ENCODE assay signal across 8 mouse cellular contexts in the genomic region with DNA sequence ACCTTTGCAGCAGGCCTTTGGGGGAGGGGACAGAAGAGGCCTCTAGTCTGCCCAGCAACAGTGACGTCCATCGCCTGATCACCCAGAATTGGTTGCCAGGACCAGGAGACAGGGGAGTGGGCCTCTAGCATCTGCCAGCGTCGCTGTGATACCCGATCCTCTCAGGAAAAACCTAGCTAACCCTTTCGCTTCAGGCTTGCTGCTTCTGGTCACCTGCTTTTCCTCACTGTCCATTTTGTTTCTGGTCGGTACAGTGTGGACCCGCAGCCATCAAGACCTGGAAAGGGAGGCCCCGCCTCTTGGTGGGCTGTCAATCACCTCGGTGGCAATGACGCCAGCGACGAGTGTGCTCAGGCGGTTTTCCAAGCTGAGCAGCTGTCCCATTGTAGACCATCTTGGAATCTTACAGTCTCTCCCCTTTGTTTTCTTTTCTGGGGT. TPM values are rescaled to one million over a fixed set of nuclear protein-coding genes. Genes with fewer than 3 reads are reported as not detected.
DNase-seq lines count a peak whose midpoint lies in the region; ATAC-seq and TF ChIP-seq lines count a peak whose summit lies in the region.

No protein-coding gene starts in this region.

- under 1% methylated on average over 14 of the region's 14 CpGs for WGBS in lung, embryonic 15.5 days

- peak overlapping the region; percentile 100 for H3K27ac ChIP-seq in ES-E14 (ENCODE audit: insufficient read depth, low read depth, low read length, poor library complexity, severe bottlenecking)
- H3K27ac ChIP-seq in lung, embryonic 15.5 days, result peak overlapping the region; percentile 96

- H3K4me3 ChIP-seq in ES-E14 (ENCODE audit: insufficient read depth in 1 of 2, low read depth in 1 of 2, low read length in 2 of 2, poor library complexity in 1 of 2, severe bottlenecking in 1 of 2), result peak overlapping the region; percentile 52 to 58
- peak overlapping the region; percentile 60 for H3K4me3 ChIP-seq in lung, embryonic 15.5 days

- peak overlapping the region; percentile 59 for H3K4me2 ChIP-seq in lung, embryonic 15.5 days

- in situ Hi-C loops in ES-E14 (cut with MboI; ENCODE audit: low sequenced_read_pairs in 2 of 2, unreplicated experiment in 2 of 2), result no loop called here

- peak; percentile 99 for DNase-seq in ES-E14 (ENCODE audit: low read depth, low spot score)
- peak; percentile 95 for DNase-seq in cerebellum, adult 11-12 months
- peak; percentile 98 for DNase-seq in forelimb bud, embryonic 11.5 days (ENCODE audit: low read depth, low spot score)
- DNase-seq in layer of hippocampus, adult 9-10 months (ENCODE audit: low spot score), result peak; percentile 96
- peak; percentile 87 for DNase-seq in ovary, postnatal 14 days (ENCODE audit: low spot score)
- DNase-seq in thymus, postnatal 25 days, result peak; percentile 78

- ATAC-seq in hematopoietic stem cell, adult 5-6 weeks (replicated peaks in 1 of 2; ENCODE audit: insufficient read depth in 1 of 2, low FRiP score in 2 of 2, low TSS enrichment in 1 of 2, low read depth in 1 of 2, poor library complexity in 2 of 2, severe bottlenecking in 2 of 2), result peak; percentile 96 to 99
- ATAC-seq in lung, embryonic 15.5 days (ENCODE audit: borderline replicate concordance, extremely low read depth, low FRiP score, low TSS enrichment), result peak; percentile 99

- no peaks in the 10 kb centered on the region for H3K9me3 ChIP-seq in ES-E14 (ENCODE audit: control insufficient read depth, insufficient read depth, low read depth, low read length)
- H3K9me3 ChIP-seq in lung, embryonic 15.5 days, result no peaks in the 10 kb centered on the region

- H3K27me3 ChIP-seq in lung, embryonic 15.5 days, result no peaks in the 10 kb centered on the region

- H3K9ac ChIP-seq in ES-E14 (ENCODE audit: insufficient read depth, low read depth, low read length, poor library complexity, severe bottlenecking), result peak overlapping the region; percentile 77
- peak overlapping the region; percentile 33 for H3K9ac ChIP-seq in lung, embryonic 15.5 days

- H3K4me1 ChIP-seq in ES-E14 (ENCODE audit: control insufficient read depth in 2 of 2, insufficient read depth in 2 of 2, low read length in 2 of 2, poor library complexity in 1 of 2), result peaks cover 6 to 8% of the 10 kb centered on the region in 2 experiments; a peak in 3 of 4 replicates
- peaks cover 9% of the 10 kb centered on the region; the same call in 1 of the 2 replicates for H3K4me1 ChIP-seq in lung, embryonic 15.5 days

- H3K36me3 ChIP-seq in ES-E14 (ENCODE audit: control insufficient read depth, insufficient read depth, low read length, poor library complexity, severe bottlenecking), result no peaks in the 10 kb centered on the region
- no peaks in the 10 kb centered on the region for H3K36me3 ChIP-seq in lung, embryonic 15.5 days

TF ChIP-seq in ES-E14, 5 proteins besides CTCF, POLR2A, EP300 and RAD21:
- TF ChIP-seq CHD2 (IDR thresholded peaks at IDR 0.05; ENCODE audit: low read depth, low read length) (peak; percentile 96), MAFK (IDR thresholded peaks at IDR 0.05; ENCODE audit: insufficient read depth, low read depth, low read length) (no peak)
TF ChIP-seq in ES-E14: peak in this region for 1.

RNA-seq across cellular contexts. Expression of gene Mog, which starts 5.5 kb away (rescaled TPM):
- 0.62 and 0.85 TPM in 2 replicates for total RNA-seq in ES-E14 (2012; rRNA removed)
- total RNA-seq in hematopoietic stem cell, adult 5-6 weeks (2017), result not detected in 2 replicates
- polyA plus RNA-seq in lung, embryonic 15.5 days (2015; fragmentation: Nextera tagmentation; extraction: Ambion mirVana), result 0.14 TPM in 1 of 2 replicates, not detected in the other

RNA-seq across cellular contexts. Expression of gene Gabbr1, which starts 17.1 kb away (rescaled TPM):
- 60.9 and 106 TPM in 2 replicates for total RNA-seq in ES-E14 (2012; rRNA removed)
- total RNA-seq in hematopoietic stem cell, adult 5-6 weeks (2017), result 10.7 and 43.0 TPM in 2 replicates
- polyA plus RNA-seq in lung, embryonic 15.5 days (2015; fragmentation: Nextera tagmentation; extraction: Ambion mirVana), result 9.4 and 9.7 TPM in 2 replicates

RNA-seq across cellular contexts. Expression of gene Zfp57, which starts 27.7 kb away (rescaled TPM):
- total RNA-seq in ES-E14 (2012; rRNA removed), result 360 and 437 TPM in 2 replicates
- total RNA-seq in hematopoietic stem cell, adult 5-6 weeks (2017), result 6.9 and 13.6 TPM in 2 replicates
- 77.9 and 79.8 TPM in 2 replicates for polyA plus RNA-seq in lung, embryonic 15.5 days (2015; fragmentation: Nextera tagmentation; extraction: Ambion mirVana)

RNA-seq across cellular contexts. Expression of gene H2-M5, which starts 39.4 kb away (rescaled TPM):
- 49.4 and 55.4 TPM in 2 replicates for total RNA-seq in ES-E14 (2012; rRNA removed)
- not detected in 2 replicates for total RNA-seq in hematopoietic stem cell, adult 5-6 weeks (2017)
- polyA plus RNA-seq in lung, embryonic 15.5 days (2015; fragmentation: Nextera tagmentation; extraction: Ambion mirVana), result 0.40 and 0.48 TPM in 2 replicates

RNA-seq across cellular contexts. Expression of gene 2410137M14Rik, which starts 47.7 kb away (rescaled TPM):
- 14.8 and 16.9 TPM in 2 replicates for total RNA-seq in ES-E14 (2012; rRNA removed)
- total RNA-seq in hematopoietic stem cell, adult 5-6 weeks (2017), result not detected in 2 replicates
- polyA plus RNA-seq in lung, embryonic 15.5 days (2015; fragmentation: Nextera tagmentation; extraction: Ambion mirVana), result not detected in 2 replicates

Comparison
In these comparisons a context has a peak if more than half of its experiments do, and no peak if none do; other contexts are left out.
1. Peak in every context shown above with its lines: DNase-seq, ATAC-seq, H3K4me3 ChIP-seq and H3K27ac ChIP-seq.
2. RNA of gene Zfp57, which starts 27.7 kb away (total RNA-seq): 360 to 437 TPM in ES-E14; 6.9 to 13.6 TPM in hematopoietic stem cell, adult 5-6 weeks; every median in the first group is over 10 times any median in the second.